Mouse (Mus musculus) kidney, adult 2 months (tissue): ENCODE measurements around the gene Esr1.

Experiments used
- CTCF ChIP-seq: fragments of 200-500 bp; conservative IDR thresholded peaks from 2 replicates; pipeline ENCODE4 v1.5.1; 2011; ENCODE audit warnings: low read depth, mild to moderate bottlenecking, control low read depth, low read length, moderate library complexity, mixed read lengths; ENCODE audit not compliant: insufficient read depth, insufficient read length
- POLR2A ChIP-seq: fragments of 200-500 bp; IDR thresholded peaks from one replicate; pipeline ENCODE4 v1.6.1; 2011; ENCODE audit warnings: low read depth, low read length, control low read depth

DNA sequence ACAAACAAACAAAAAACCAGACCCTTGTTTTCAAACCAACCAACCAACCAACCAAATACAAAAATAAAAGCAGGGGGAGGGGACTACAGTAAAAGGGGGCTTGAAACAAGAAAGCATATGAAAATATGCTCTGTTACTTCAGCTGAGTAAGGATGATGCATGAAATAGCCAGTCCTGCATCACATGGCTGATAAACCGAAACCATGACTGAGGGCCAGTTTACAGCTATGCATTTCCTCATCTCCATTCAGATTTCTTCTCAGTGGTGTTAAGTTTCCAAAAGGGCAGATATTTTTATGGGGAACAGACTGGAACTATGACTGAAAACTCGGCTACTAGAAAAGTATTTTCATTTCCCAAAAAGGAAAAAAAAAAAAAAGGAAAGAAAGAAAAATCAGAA, 417.8 kb downstream of the Esr1 start:
- no peak for TF ChIP-seq CTCF
- no peak for TF ChIP-seq POLR2A
